Mouse (Mus musculus) limb, embryonic 12.5 days (tissue): Measurements from ENCODE around the gene Eef2. TPM values are rescaled to one million over a fixed set of nuclear protein-coding genes. Genes with fewer than 3 reads are reported as not detected.

ENCODE experiments used
- ATAC-seq: fragments of 200-750 bp; cut with Nextera tagmentation; 2 replicates; pipeline ENCODE4 v1.8.0; 2017; ENCODE audit warnings: low read depth, moderate TSS enrichment; ENCODE audit not compliant: insufficient number of reproducible peaks, insufficient read depth, low FRiP score, low TSS enrichment
- H3K27ac ChIP-seq: fragments of 300-500 bp; sonication (generic); 2 replicates; pipeline ENCODE4 v1.5.1; 2016; ENCODE audit warnings: mild to moderate bottlenecking, moderate library complexity
- H3K27me3 ChIP-seq: fragments of 300-500 bp; sonication (generic); 2 replicates; pipeline ENCODE4 v1.6.1; 2016; ENCODE audit warnings: mild to moderate bottlenecking, moderate library complexity
- H3K36me3 ChIP-seq: fragments of 300-500 bp; sonication (generic); 2 replicates; pipeline ENCODE4 v1.6.1; 2016; ENCODE audit warnings: mild to moderate bottlenecking, moderate library complexity
- H3K4me1 ChIP-seq: fragments of 300-500 bp; sonication (generic); replicated peaks from 2 replicates; pipeline ENCODE4 v1.6.1; 2016
- H3K4me2 ChIP-seq: fragments of 300-500 bp; sonication (generic); 2 replicates; pipeline ENCODE4 v1.6.1; 2016; ENCODE audit warnings: mild to moderate bottlenecking, moderate library complexity
- H3K4me3 ChIP-seq: fragments of 300-500 bp; sonication (generic); replicated peaks from 2 replicates; pipeline ENCODE4 v1.5.1; 2016; ENCODE audit warnings: mild to moderate bottlenecking
- H3K9ac ChIP-seq: fragments of 300-500 bp; sonication (generic); replicated peaks from 2 replicates; pipeline ENCODE4 v1.6.1; 2016; ENCODE audit warnings: mild to moderate bottlenecking, moderate library complexity
- H3K9me3 ChIP-seq: fragments of 300-500 bp; sonication (generic); 2 replicates; pipeline ENCODE4 v1.6.1; 2016; ENCODE audit warnings: mild to moderate bottlenecking, moderate library complexity
- WGBS: fragments of 180-500 bp; shearing (Covaris S2); methylation state at CpG from one replicate; pipeline ENCODE4 v1.1.7; 2016; 5-methylcytosine and 5-hydroxymethylcytosine counted together
- polyA plus RNA-seq: library from polyadenylated mRNA; unstranded; fragments of >200 nt; fragmentation: Nextera tagmentation; extraction: Ambion mirVana; gene quantifications from 2 replicates; pipeline ENCODE4 v1.2.1, GENCODE M21; 2016

Gene Eef2
- 524 and 544 TPM in 2 replicates for polyA plus RNA-seq

DNA sequence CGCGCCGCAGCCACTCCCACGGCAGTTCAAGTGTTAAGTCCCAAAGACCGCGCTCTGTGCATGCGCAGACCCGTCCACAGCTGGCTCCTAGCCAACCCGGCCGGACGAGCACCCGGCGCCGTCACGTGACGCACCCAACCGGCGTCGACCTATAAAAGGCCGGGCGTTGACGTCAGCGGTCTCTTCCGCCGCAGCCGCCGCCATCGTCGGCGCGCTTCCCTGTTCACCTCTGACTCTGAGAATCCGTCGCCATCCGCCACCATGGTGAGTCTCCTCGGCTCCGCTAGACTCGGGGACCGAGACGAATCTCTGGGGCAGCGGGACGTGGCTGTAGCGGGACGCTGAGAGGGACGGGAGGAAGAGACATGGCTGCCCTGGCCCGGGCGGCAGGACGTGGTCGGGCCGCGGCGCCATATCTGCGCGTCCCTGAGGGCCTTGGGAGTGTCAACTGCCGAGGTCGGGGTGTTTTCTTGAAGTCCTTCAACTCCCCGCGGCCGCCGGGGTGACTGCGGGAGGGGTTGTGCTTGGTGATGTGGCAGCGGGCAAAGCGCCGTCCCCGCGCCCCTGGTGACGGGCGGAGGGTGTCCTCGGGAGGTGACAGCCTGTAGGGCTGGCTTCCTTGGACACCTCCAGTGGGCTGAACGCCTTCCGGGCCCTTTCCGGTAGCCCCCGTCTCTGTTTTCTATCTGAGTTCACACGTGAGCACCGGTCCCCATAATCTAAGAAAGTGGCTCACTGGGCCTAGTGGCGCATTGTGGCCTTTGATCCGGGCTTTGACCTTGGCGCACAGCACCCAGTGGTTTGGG, at the start of gene Eef2:
TSS of gene Eef2 (plus strand) at position 166 of the 806 bp plus-strand sequence.
- Histone ChIP-seq H3K9me3 (no peaks in the 10 kb centered on the region), H3K4me1 (peaks cover 54% of the 10 kb centered on the region), H3K9ac (peak within 1 kb of the TSS; percentile 98), H3K4me2 (peak within 1 kb of the TSS; percentile 96), H3K27ac (peak within 1 kb of the TSS; percentile 94), H3K27me3 (no peaks in the 10 kb centered on the region), H3K4me3 (peak within 1 kb of the TSS; percentile 98), H3K36me3 (peaks cover 45% of the 10 kb centered on the region)
- peak; percentile 71 for ATAC-seq
- under 1% methylated on average over 77 of the region's 77 CpGs for WGBS

- 3% methylated on average over 16 of the region's 16 CpGs for WGBS
- Histone ChIP-seq H3K27ac (no peak overlapping the region), H3K9me3 (no peaks in the 10 kb centered on the region), H3K4me3 (peak overlapping the region; percentile 18), H3K4me2 (0 out of 2 replicates have a peak overlapping the region, but pooled peaks have one; percentile 15), H3K9ac (no peak overlapping the region), H3K36me3 (no peaks in the 10 kb centered on the region), H3K4me1 (peaks cover 39% of the 10 kb centered on the region), H3K27me3 (peaks cover 49% of the 10 kb centered on the region)
- no peak for ATAC-seq
Measured at GRCm38 (mm10) chr10:81134181-81134587, 42.2 kb upstream of the Eef2 start.

DNA sequence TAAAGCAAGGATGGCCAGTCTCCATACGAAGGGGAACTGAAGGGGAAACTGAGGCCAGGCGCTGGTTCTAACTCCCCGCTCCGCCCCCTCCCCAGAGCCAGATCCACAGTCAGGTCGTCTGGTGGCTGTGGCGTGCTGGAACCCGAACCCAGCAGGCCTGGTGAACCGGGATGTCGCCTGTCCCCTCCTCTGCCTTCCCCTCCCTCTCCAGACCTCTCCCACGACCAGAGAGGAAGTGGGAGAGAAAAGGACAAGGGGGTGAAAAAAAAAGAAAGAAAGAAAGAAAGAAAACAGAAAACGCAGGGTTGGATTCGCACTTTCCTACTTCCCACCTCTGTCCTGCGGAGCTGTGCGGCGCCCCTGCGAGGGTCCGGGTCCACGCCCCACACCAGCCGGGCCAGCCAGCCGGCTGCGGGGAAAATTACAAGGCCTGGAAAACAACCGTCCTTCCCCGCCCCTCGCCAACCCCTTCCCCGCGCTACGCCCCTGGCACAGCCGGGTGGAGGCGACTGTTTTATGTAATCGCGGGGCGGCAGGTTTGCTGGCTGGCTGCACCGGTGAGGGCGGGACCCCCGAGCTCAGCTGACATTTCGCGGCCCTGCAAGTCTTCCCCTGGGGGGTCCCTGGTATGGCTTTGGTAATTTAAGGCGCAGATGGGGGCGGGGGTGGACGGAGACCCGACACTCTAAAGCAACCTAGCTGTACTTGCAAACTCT, 41.3 kb upstream of the Eef2 start, which contains the start of gene Zbtb7a:
TSS of gene Zbtb7a (plus strand) at position 255 of the 716 bp plus-strand sequence.
- Histone ChIP-seq H3K27me3 (peaks cover 42% of the 10 kb centered on the region), H3K4me1 (peaks cover 40% of the 10 kb centered on the region), H3K4me2 (peak within 1 kb of the TSS; percentile 100), H3K9ac (peak within 1 kb of the TSS; percentile 90), H3K9me3 (no peaks in the 10 kb centered on the region), H3K27ac (peak within 1 kb of the TSS; percentile 99), H3K36me3 (no peaks in the 10 kb centered on the region), H3K4me3 (peak within 1 kb of the TSS; percentile 84)
- ATAC-seq = no peak
- 2% methylated on average over 41 of the region's 41 CpGs for WGBS

- peaks cover 50% of the 10 kb centered on the region for H3K4me1 ChIP-seq
- WGBS = under 1% methylated on average over 79 of the region's 86 CpGs
- peak; percentile 2; the same call in 1 of the 2 replicates for ATAC-seq
Measured at GRCm38 (mm10) chr10:81135831-81136705, 40.4 kb upstream of the Eef2 start.

GRCm38 (mm10) chr10:81136706-81137231, 39.7 kb upstream of the Eef2 start:
- under 1% methylated on average over 49 of the region's 50 CpGs for WGBS
- Histone ChIP-seq H3K27me3 (peaks cover 39% of the 10 kb centered on the region), H3K9ac (peak overlapping the region; percentile 90), H3K4me3 (peak overlapping the region; percentile 84), H3K4me1 (peaks cover 57% of the 10 kb centered on the region), H3K36me3 (peaks cover 4% of the 10 kb centered on the region; the same call in 1 of the 2 replicates), H3K27ac (peak overlapping the region; percentile 99), H3K4me2 (peak overlapping the region; percentile 100), H3K9me3 (no peaks in the 10 kb centered on the region)
- ATAC-seq = peak; percentile 58

More at GRCm38 (mm10) chr10:81135831-81136705, 40.4 kb upstream of the Eef2 start:
- Histone ChIP-seq H3K9me3 (no peaks in the 10 kb centered on the region), H3K9ac (peak overlapping the region; percentile 90), H3K4me2 (peak overlapping the region; percentile 100), H3K27me3 (peaks cover 41% of the 10 kb centered on the region), H3K36me3 (no peaks in the 10 kb centered on the region), H3K4me3 (peak overlapping the region; percentile 84), H3K27ac (peak overlapping the region; percentile 99)

DNA sequence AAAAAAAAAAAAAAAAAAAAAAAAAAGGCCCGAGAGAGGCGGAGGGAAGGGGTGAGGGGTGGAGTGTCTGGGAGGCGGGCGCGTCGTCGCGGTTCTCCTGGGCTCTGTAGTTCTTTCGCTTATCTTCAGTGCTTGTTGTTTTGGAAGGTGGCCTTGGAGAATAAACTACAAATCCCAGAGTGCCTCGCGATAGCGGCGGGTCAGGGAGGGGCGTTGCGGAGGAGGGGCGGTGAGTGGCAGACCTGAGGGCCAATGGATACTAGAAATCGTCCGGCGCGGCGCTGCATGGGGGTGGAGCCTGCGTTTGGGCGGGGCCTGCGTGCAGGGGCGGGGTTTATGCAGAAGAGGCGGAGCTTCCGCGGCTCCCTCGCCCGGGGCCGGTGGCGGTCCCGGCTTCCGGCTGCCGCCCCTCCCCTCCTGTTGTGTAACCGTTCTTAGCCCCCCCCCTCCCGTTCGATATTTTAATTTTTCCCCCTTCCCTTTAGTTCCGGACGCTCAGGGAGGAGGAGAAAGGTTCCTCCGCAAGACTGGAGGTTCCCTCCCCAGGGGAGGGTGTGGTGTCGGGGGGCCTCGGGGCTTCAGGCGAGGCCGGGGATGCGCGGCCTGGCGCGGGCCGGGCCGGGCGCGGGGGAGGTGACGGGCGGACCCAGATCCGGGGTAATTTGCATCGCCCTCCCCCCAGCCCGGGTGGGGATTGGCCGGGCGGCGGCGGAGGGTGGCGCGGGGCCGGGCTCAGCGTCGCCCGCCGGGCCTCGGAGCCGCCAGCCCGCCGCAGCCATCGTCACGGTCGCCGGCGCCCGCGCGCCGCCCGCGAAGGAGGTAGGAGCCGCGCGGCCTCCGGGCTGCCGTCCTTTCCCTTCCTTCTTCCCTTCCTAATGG, 38.9 kb upstream of the Eef2 start:
- no peaks in the 10 kb centered on the region for H3K9me3 ChIP-seq
- peaks cover 59% of the 10 kb centered on the region for H3K4me1 ChIP-seq
- ATAC-seq = peak; percentile 92
- WGBS = under 1% methylated on average over 68 of the region's 89 CpGs
- peak overlapping the region; percentile 89 for H3K9ac ChIP-seq
- peaks cover 33% of the 10 kb centered on the region for H3K27me3 ChIP-seq
- H3K36me3 ChIP-seq = peaks cover 10% of the 10 kb centered on the region; the same call in 1 of the 2 replicates
- peak overlapping the region; percentile 84 for H3K4me3 ChIP-seq
- H3K27ac ChIP-seq = peak overlapping the region; percentile 99
- peak overlapping the region; percentile 97 for H3K4me2 ChIP-seq

DNA sequence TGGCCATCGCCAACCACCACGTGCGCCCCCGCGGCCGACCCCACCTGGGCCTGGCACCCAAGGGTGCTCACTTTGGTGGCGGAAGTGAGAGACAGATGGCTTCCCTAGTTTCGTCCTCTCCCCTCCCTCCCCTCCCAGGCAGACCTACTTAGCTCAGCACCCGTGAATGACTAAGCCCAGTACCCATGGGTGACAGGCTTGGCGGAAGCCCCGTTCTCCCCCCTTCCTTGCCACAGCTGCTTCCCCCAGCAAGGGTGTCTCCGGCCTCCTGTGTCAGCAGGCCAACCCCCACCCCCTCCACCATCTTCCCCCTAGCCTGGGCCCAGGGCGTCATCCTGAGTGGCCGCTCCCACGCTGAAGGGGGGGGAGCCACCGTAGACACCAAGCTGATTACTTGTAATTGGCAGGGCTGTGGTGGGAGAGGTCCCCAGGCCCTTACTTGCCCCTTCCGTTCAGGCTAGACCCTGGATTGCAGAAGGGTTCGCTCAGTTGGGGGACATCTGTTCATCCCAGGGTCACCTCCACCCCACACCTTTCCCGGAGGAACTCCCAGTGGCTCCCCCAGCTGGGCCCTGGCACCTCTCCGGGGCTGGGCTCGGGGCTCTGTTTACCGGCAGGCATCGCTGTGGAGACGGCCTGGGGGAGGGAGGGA, 38.2 kb upstream of the Eef2 start:
- H3K36me3 ChIP-seq = peaks cover 13% of the 10 kb centered on the region
- WGBS = 0% methylated on average over 24 of the region's 24 CpGs
- peaks cover 64% of the 10 kb centered on the region for H3K4me1 ChIP-seq

DNA sequence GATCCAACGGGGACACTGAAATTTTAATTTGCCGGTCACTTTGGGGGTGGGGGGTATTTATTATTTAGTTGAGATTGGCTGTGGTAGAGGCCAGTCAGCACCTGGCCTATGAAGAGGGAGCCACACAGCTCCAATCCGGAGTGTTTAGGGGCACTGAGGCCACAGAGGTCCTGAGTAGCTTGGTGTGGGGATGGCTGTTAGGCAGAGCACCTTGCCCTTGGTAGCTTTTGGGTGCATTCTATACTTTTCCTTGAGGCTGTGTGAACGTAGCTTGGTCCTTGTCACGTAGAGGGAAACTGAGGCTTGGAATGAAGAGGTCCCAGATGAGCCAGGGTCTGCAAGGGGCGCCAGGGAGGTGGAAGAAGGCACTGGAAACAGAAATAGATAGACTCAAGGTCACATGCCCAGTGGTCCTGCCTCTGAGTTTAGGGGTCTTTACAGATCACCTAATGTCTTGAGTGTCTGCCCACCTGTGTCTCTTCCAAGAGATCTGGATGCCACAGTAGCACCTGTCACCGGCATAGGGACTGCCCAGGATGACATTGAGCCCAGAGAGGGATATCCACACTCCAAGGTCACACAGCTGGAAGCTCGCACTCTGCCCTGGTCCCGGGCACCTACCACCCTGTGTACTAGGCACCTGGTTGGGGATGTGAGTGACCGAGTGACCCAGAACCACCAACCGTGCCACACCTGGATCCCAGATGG, 37.5 kb upstream of the Eef2 start:
- peak overlapping the region; percentile 97 for H3K4me2 ChIP-seq
- peaks cover 63% of the 10 kb centered on the region for H3K4me1 ChIP-seq
- no peak for ATAC-seq
- peak overlapping the region; percentile 84 for H3K4me3 ChIP-seq
- H3K27me3 ChIP-seq = peaks cover 22% of the 10 kb centered on the region
- no peaks in the 10 kb centered on the region for H3K9me3 ChIP-seq
- H3K36me3 ChIP-seq = peaks cover 21% of the 10 kb centered on the region
- WGBS = 55% methylated on average over 11 of the region's 11 CpGs
- H3K27ac ChIP-seq = peak overlapping the region; percentile 90
- peak overlapping the region; percentile 89 for H3K9ac ChIP-seq

More for the DNA sequence above, 38.2 kb upstream of the Eef2 start:
- no peak for ATAC-seq
- H3K4me2 ChIP-seq = peak overlapping the region; percentile 97
- H3K9ac ChIP-seq = peak overlapping the region; percentile 89
- peaks cover 28% of the 10 kb centered on the region for H3K27me3 ChIP-seq
- H3K27ac ChIP-seq = peak overlapping the region; percentile 90
- no peaks in the 10 kb centered on the region for H3K9me3 ChIP-seq
- peak overlapping the region; percentile 84 for H3K4me3 ChIP-seq

- H3K27me3 ChIP-seq = peaks cover 16% of the 10 kb centered on the region
- no peaks in the 10 kb centered on the region for H3K9me3 ChIP-seq
- peak overlapping the region; percentile 84 for H3K4me3 ChIP-seq
- ATAC-seq = no peak
- 73% methylated on average over 4 of the region's 4 CpGs for WGBS
- no peak overlapping the region for H3K27ac ChIP-seq
- H3K4me2 ChIP-seq = peak overlapping the region; percentile 97
- H3K9ac ChIP-seq = 0 out of 2 replicates have a peak overlapping the region, but pooled peaks have one; percentile 34
- peaks cover 26% of the 10 kb centered on the region for H3K36me3 ChIP-seq
- H3K4me1 ChIP-seq = peaks cover 58% of the 10 kb centered on the region
Measured at GRCm38 (mm10) chr10:81139529-81139846, 36.9 kb upstream of the Eef2 start.
